Mouse (Mus musculus) limb, embryonic 13.5 days (tissue): ENCODE data around the gene Dppa1. TPM values are rescaled to one million over a fixed set of nuclear protein-coding genes. Genes with fewer than 3 reads are reported as not detected.
"Not testable (repeated sequence)": the region's sequence is repeated elsewhere in the genome, so short reads cannot be mapped to it uniquely, and the experiment has no call there.

Source experiments
- ATAC-seq: fragments of 200-750 bp; cut with Nextera tagmentation; 2 replicates; pipeline ENCODE4 v1.8.0; 2017; ENCODE audit warnings: low read depth, moderate number of reproducible peaks, moderate TSS enrichment; ENCODE audit not compliant: low FRiP score
- H3K27ac ChIP-seq: fragments of 300-500 bp; sonication (generic); 2 replicates; pipeline ENCODE4 v1.5.1; 2015; ENCODE audit warnings: inconsistent platforms, mild to moderate bottlenecking, moderate library complexity
- H3K27me3 ChIP-seq: fragments of 300-500 bp; sonication (generic); 2 replicates; pipeline ENCODE4 v1.6.1; 2015; ENCODE audit warnings: mild to moderate bottlenecking, inconsistent platforms
- H3K36me3 ChIP-seq: fragments of 300-500 bp; sonication (generic); 2 replicates; pipeline ENCODE4 v1.6.1; 2015; ENCODE audit warnings: inconsistent platforms, mild to moderate bottlenecking, moderate library complexity
- H3K4me1 ChIP-seq: fragments of 300-500 bp; sonication (generic); 2 replicates; pipeline ENCODE4 v1.6.1; 2015; ENCODE audit warnings: inconsistent platforms
- H3K4me2 ChIP-seq: fragments of 300-500 bp; sonication (generic); replicated peaks from 2 replicates; pipeline ENCODE4 v1.6.1; 2015; ENCODE audit warnings: inconsistent platforms, mild to moderate bottlenecking, moderate library complexity
- H3K4me3 ChIP-seq: fragments of 300-500 bp; sonication (generic); 2 replicates; pipeline ENCODE4 v1.5.1; 2015; ENCODE audit warnings: moderate library complexity, mild to moderate bottlenecking, inconsistent platforms
- H3K9ac ChIP-seq: fragments of 300-500 bp; sonication (generic); 2 replicates; pipeline ENCODE4 v1.6.1; 2015; ENCODE audit warnings: mild to moderate bottlenecking, inconsistent platforms
- H3K9me3 ChIP-seq: fragments of 300-500 bp; sonication (generic); 2 replicates; pipeline ENCODE4 v1.6.1; 2016; ENCODE audit warnings: inconsistent platforms
- WGBS: fragments of 180-500 bp; shearing (Covaris S2); methylation state at CpG from one replicate; pipeline ENCODE4 v1.1.7; 2015; 5-methylcytosine and 5-hydroxymethylcytosine counted together
- polyA plus RNA-seq: library from polyadenylated mRNA; unstranded; fragments of >200 nt; fragmentation: Nextera tagmentation; extraction: Ambion mirVana; gene quantifications from 2 replicates; pipeline ENCODE4 v1.2.1, GENCODE M21; 2015

Gene Dppa1
- 0.47 TPM in 1 of 2 replicates, not detected in the other for polyA plus RNA-seq

- Histone ChIP-seq H3K27ac (no peak within 1 kb of the TSS), H3K9me3 (no peaks in the 10 kb centered on the region), H3K9ac (no peak within 1 kb of the TSS), H3K27me3 (no peaks in the 10 kb centered on the region), H3K4me1 (peaks cover 7% of the 10 kb centered on the region; the same call in 1 of the 2 replicates), H3K4me2 (no peak within 1 kb of the TSS), H3K36me3 (no peaks in the 10 kb centered on the region), H3K4me3 (no peak within 1 kb of the TSS)
- ATAC-seq = peak; percentile 51; the same call in 1 of the 2 replicates
- 19% methylated on average over 2 of the region's 2 CpGs for WGBS
Observed at GRCm38 (mm10) chr11:46629211-46629795, at the start of gene Dppa1. Gene Dppa1, minus strand, starts transcription at chr11:46629261.

- H3K4me3 ChIP-seq = no peak overlapping the region
- H3K36me3 ChIP-seq = no peaks in the 10 kb centered on the region
- H3K9ac ChIP-seq = no peak overlapping the region
- H3K27ac ChIP-seq = no peak overlapping the region
- H3K4me2 ChIP-seq = no peak overlapping the region
- no peaks in the 10 kb centered on the region for H3K9me3 ChIP-seq
- H3K4me1 ChIP-seq = no peaks in the 10 kb centered on the region
- ATAC-seq = no peak
- WGBS = 72% methylated on average over 2 of the region's 2 CpGs
- no peaks in the 10 kb centered on the region for H3K27me3 ChIP-seq
Observed at GRCm38 (mm10) chr11:46667938-46668337, 38.9 kb upstream of the Dppa1 start.

- Histone ChIP-seq H3K4me2 (no peak overlapping the region), H3K4me1 (no peaks in the 10 kb centered on the region), H3K9ac (no peak overlapping the region), H3K4me3 (no peak overlapping the region), H3K27ac (no peak overlapping the region), H3K9me3 (no peaks in the 10 kb centered on the region), H3K36me3 (no peaks in the 10 kb centered on the region), H3K27me3 (no peaks in the 10 kb centered on the region)
- ATAC-seq = no peak
- 97% methylated on average over 3 of the region's 3 CpGs for WGBS
Observed at GRCm38 (mm10) chr11:46667105-46667504, 38.0 kb upstream of the Dppa1 start.

GRCm38 (mm10) chr11:46665599-46666522, 36.8 kb upstream of the Dppa1 start:
- H3K4me3 ChIP-seq = no peak overlapping the region
- no peak overlapping the region for H3K27ac ChIP-seq
- no peaks in the 10 kb centered on the region for H3K9me3 ChIP-seq
- H3K9ac ChIP-seq = no peak overlapping the region
- 61% methylated on average over 6 of the region's 6 CpGs for WGBS
- no peak overlapping the region for H3K4me2 ChIP-seq
- no peaks in the 10 kb centered on the region for H3K36me3 ChIP-seq
- ATAC-seq = peak; percentile 48; the same call in 1 of the 2 replicates
- no peaks in the 10 kb centered on the region for H3K4me1 ChIP-seq
- no peaks in the 10 kb centered on the region for H3K27me3 ChIP-seq

GRCm38 (mm10) chr11:46663215-46663614, 34.2 kb upstream of the Dppa1 start:
- Histone ChIP-seq H3K36me3 (no peaks in the 10 kb centered on the region), H3K9ac (no peak overlapping the region), H3K27me3 (no peaks in the 10 kb centered on the region), H3K4me1 (no peaks in the 10 kb centered on the region), H3K27ac (no peak overlapping the region), H3K9me3 (no peaks in the 10 kb centered on the region), H3K4me2 (no peak overlapping the region), H3K4me3 (no peak overlapping the region)
- WGBS = 69% methylated on average over 4 of the region's 4 CpGs
- ATAC-seq = no peak

GRCm38 (mm10) chr11:46652476-46652875, 23.4 kb upstream of the Dppa1 start:
- no peak overlapping the region for H3K4me2 ChIP-seq
- WGBS = 78% methylated on average over 3 of the region's 3 CpGs
- H3K9me3 ChIP-seq = no peaks in the 10 kb centered on the region
- no peak overlapping the region for H3K27ac ChIP-seq
- H3K4me3 ChIP-seq = no peak overlapping the region
- H3K36me3 ChIP-seq = no peaks in the 10 kb centered on the region
- no peaks in the 10 kb centered on the region for H3K4me1 ChIP-seq
- no peak overlapping the region for H3K9ac ChIP-seq
- no peaks in the 10 kb centered on the region for H3K27me3 ChIP-seq
- ATAC-seq = no peak

GRCm38 (mm10) chr11:46649655-46650054, 20.6 kb upstream of the Dppa1 start:
- ATAC-seq, H3K4me1 ChIP-seq, H3K36me3 ChIP-seq, H3K27ac ChIP-seq, H3K27me3 ChIP-seq, H3K4me3 ChIP-seq, H3K4me2 ChIP-seq, H3K9ac ChIP-seq, H3K9me3 ChIP-seq: not testable (repeated sequence)
- WGBS = 72% methylated on average over 3 of the region's 3 CpGs

- no peaks in the 10 kb centered on the region for H3K4me1 ChIP-seq
- no peaks in the 10 kb centered on the region for H3K36me3 ChIP-seq
- no peak overlapping the region for H3K9ac ChIP-seq
- 75% methylated on average over 1 of the region's 1 CpGs for WGBS
- H3K4me3 ChIP-seq = no peak overlapping the region
- no peaks in the 10 kb centered on the region for H3K27me3 ChIP-seq
- no peaks in the 10 kb centered on the region for H3K9me3 ChIP-seq
- no peak overlapping the region for H3K27ac ChIP-seq
- ATAC-seq = no peak
- H3K4me2 ChIP-seq = no peak overlapping the region
Observed at GRCm38 (mm10) chr11:46644824-46645223, 15.8 kb upstream of the Dppa1 start.

GRCm38 (mm10) chr11:46636568-46636967, 7.5 kb upstream of the Dppa1 start:
- Histone ChIP-seq H3K4me3 (no peak overlapping the region), H3K27me3 (no peaks in the 10 kb centered on the region), H3K36me3 (no peaks in the 10 kb centered on the region), H3K4me2 (no peak overlapping the region), H3K27ac (no peak overlapping the region), H3K4me1 (no peaks in the 10 kb centered on the region), H3K9ac (no peak overlapping the region), H3K9me3 (no peaks in the 10 kb centered on the region)
- 82% methylated on average over 3 of the region's 3 CpGs for WGBS
- ATAC-seq = no peak

GRCm38 (mm10) chr11:46635516-46635915, 6.5 kb upstream of the Dppa1 start:
- 89% methylated on average over 4 of the region's 4 CpGs for WGBS
- ATAC-seq, H3K4me2 ChIP-seq: not testable (repeated sequence)

GRCm38 (mm10) chr11:46631635-46632034, 2.6 kb upstream of the Dppa1 start:
- WGBS = 27% methylated on average over 3 of the region's 3 CpGs
- Histone ChIP-seq H3K27ac (no peak overlapping the region), H3K27me3 (no peaks in the 10 kb centered on the region), H3K4me2 (no peak overlapping the region), H3K4me3 (no peak overlapping the region), H3K9ac (no peak overlapping the region), H3K9me3 (no peaks in the 10 kb centered on the region), H3K4me1 (peaks cover 7% of the 10 kb centered on the region; the same call in 1 of the 2 replicates), H3K36me3 (no peaks in the 10 kb centered on the region)
- ATAC-seq = peak; percentile 19; the same call in 1 of the 2 replicates

More at GRCm38 (mm10) chr11:46635516-46635915, 6.5 kb upstream of the Dppa1 start:
- not testable (repeated sequence) for H3K27me3 ChIP-seq, H3K4me1 ChIP-seq, H3K9ac ChIP-seq, H3K36me3 ChIP-seq, H3K4me3 ChIP-seq, H3K27ac ChIP-seq, H3K9me3 ChIP-seq

- ATAC-seq = no peak
- H3K9me3 ChIP-seq = no peaks in the 10 kb centered on the region
- no peak overlapping the region for H3K9ac ChIP-seq
- no peak overlapping the region for H3K4me3 ChIP-seq
- H3K4me1 ChIP-seq = no peaks in the 10 kb centered on the region
- H3K27ac ChIP-seq = no peak overlapping the region
- no peaks in the 10 kb centered on the region for H3K36me3 ChIP-seq
- H3K4me2 ChIP-seq = no peak overlapping the region
- H3K27me3 ChIP-seq = no peaks in the 10 kb centered on the region
- 66% methylated on average over 7 of the region's 7 CpGs for WGBS
Observed at GRCm38 (mm10) chr11:46620414-46621168, 8.5 kb downstream of the Dppa1 start.
